Mouse (Mus musculus): ENCODE results near the gene Thsd4.

- TF ChIP-seq CTCF (conservative IDR thresholded peaks at IDR 0.05; ENCODE audit: insufficient read depth, insufficient read length, low read depth, low read length), result no peak
- no peak for TF ChIP-seq POLR2A (IDR thresholded peaks at IDR 0.05; ENCODE audit: low read depth, low read length)
Measured at GRCm38 (mm10) chr9:60352351-60352750, 169.5 kb downstream of the Thsd4 start.
